Mouse (Mus musculus) forelimb bud, embryonic 11.5 days (tissue): ENCODE results near the gene Ccdc134.

Experiments used
- DNase-seq: peaks from one replicate; pipeline ENCODE4 v3.0.0-alpha.2; 2012; ENCODE audit warnings: low read depth, low spot score

Gene Ccdc134

GRCm38 (mm10) chr15:82170437-82171377 lies 43.0 kb downstream of the Ccdc134 start:
- DNase-seq, result no peak

DNA sequence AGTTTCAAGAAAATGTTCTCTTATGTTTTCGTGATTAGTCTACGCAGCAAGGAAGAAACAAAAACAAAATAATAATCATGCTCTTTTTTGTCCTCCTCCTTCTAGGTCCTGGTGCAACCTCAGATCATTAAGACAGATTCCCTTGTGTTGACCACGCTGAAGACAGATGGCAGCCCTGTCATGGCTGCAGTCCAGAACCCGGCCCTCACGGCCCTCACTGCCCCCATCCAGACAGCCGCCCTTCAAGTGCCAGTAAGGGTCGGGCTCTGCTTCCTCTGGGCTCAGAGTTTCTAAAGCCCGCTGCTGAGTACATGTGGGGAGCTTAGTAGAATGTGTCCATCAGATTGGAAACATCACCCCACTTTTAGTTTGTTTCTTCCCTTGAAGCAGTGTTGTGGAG lies 44.9 kb downstream of the Ccdc134 start:
- no peak for DNase-seq

DNA sequence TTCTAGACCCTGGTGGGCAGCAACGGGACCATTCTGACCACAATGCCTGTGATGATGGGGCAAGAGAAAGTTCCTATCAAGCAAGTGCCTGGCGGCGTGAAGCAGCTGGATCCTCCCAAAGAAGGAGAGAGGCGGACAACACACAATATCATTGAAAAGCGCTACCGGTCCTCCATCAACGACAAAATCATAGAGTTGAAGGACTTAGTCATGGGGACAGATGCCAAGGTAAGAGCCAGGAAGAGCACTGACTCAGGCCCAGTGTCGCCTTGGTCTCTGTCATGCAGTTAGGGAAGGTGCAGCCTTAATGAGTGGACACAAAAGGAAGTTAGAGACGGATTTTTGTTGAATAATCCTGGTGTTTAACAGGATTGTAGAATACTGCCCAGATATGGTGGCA lies 47.4 kb downstream of the Ccdc134 start:
- no peak for DNase-seq

GRCm38 (mm10) chr15:82177743-82178290 lies 50.1 kb downstream of the Ccdc134 start:
- no peak for DNase-seq

DNA sequence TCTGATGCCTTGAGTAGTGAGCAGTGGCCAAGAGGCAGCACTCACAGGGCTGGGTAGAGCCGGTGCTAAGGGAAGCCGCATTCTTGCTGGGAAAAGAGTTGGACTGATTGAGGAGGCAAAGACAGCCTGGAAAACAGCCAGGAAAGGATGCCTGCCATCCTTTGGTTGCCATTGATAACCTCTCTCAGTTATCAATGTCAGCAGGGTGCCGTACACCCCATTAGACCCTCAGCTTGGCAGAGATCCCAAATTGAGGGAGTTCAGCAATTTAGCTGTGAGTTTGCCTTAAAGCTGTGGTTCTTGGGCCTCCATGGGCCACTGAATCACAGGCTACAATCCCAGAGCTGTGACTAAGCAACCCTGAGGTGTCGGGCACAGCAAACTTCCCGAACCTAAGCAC lies 53.4 kb downstream of the Ccdc134 start:
- no peak for DNase-seq

- DNase-seq, result no peak
Measured at GRCm38 (mm10) chr15:82182311-82182710, 54.6 kb downstream of the Ccdc134 start.

GRCm38 (mm10) chr15:82183596-82183995 lies 55.9 kb downstream of the Ccdc134 start:
- no peak for DNase-seq

DNA sequence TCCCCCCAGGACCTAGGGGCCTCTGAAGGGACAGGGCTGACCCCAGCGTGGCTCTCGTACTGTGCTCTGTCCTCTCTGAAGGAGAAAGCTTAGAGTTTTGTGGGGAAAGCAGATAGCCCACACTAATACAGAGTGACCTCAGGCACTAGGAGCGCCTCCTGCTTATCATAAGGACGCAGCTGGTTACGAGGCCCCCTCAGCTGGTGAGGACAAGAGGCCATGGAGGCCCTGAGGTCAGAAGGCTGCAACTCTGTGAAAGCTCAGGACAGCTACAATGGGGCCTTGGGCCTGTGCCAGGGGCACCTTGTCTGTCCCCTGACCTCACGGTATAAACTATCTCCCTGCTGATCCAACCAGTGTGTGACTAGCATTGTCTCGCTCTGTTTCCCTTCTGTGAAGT lies 56.5 kb downstream of the Ccdc134 start:
- DNase-seq, result no peak

GRCm38 (mm10) chr15:82184656-82185055 lies 56.9 kb downstream of the Ccdc134 start:
- no peak for DNase-seq

DNA sequence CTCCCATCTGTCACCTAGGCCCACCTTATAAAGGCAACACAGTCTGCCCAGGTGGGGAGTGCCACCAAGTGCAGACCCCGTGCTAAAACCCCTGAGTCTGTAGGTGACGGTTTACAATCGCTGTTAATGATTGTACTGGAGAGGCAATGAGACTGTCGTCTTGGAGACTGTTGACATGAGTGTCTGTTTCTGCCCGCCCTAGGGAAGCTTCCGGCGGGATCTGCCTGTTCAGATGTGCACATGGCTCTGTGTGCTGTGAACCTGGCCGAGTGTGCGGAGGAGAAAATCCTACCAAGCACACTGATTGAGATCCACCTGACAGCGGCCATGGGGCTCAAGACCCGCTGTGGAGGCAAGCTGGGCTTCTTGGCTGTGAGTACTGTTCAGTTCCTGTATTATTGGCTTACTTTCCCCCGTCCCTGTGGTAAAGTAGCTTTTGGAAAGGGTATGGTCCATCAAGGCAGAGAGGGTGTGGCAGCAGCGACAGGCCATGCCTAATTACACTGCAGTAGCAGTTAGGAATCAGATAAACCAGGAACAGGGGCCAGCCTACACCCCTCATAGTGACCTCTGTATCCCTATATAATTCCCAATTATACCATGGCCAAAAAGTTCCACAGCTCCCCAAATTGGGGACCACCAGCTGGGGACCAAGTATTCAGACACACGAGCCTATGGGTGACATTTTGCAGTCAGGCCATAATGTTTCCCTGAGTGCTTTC lies 57.5 kb downstream of the Ccdc134 start:
- no peak for DNase-seq

GRCm38 (mm10) chr15:82186131-82186530 lies 58.4 kb downstream of the Ccdc134 start:
- no peak for DNase-seq

DNA sequence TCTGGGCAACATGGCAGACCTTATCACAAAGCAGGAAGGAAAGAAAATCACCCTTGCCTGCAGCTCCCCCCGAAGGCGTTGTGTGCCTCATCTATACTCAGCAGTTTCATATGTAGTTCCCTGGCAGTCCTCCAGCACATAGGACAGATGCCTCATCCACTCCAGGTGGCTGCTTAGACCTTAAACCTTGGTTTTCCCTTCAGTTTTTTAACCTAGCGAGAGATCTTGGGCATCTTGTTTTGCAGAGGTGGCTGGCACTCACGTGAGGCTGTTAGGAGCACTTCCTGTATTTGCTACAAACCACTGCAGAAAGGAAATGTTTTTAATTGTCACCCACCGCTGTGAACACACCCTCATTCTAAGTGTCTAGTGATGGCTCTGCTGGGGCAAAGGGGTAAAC lies 59.2 kb downstream of the Ccdc134 start:
- no peak for DNase-seq

DNA sequence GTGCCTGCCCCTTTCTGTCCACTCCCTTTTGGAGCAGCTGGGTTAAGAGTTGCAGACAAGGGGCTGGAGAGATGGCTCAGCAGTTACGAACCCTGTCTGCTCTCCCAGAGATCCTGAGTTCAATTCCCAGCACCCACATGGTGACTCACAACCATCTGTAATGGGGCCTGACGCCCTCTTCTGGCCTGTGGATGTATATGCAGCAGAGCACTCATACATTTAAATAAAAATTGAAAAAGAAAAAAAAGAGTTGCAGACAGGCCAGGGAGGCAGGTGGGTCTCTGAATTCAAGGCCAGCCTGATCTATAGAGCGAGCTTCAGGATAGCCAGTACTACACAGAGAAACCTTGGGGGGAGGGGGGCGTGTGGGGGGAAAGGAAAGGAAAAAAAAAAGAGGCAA lies 59.7 kb downstream of the Ccdc134 start:
- no peak for DNase-seq

- no peak for DNase-seq
Measured at GRCm38 (mm10) chr15:82187924-82188323, 60.2 kb downstream of the Ccdc134 start.

DNA sequence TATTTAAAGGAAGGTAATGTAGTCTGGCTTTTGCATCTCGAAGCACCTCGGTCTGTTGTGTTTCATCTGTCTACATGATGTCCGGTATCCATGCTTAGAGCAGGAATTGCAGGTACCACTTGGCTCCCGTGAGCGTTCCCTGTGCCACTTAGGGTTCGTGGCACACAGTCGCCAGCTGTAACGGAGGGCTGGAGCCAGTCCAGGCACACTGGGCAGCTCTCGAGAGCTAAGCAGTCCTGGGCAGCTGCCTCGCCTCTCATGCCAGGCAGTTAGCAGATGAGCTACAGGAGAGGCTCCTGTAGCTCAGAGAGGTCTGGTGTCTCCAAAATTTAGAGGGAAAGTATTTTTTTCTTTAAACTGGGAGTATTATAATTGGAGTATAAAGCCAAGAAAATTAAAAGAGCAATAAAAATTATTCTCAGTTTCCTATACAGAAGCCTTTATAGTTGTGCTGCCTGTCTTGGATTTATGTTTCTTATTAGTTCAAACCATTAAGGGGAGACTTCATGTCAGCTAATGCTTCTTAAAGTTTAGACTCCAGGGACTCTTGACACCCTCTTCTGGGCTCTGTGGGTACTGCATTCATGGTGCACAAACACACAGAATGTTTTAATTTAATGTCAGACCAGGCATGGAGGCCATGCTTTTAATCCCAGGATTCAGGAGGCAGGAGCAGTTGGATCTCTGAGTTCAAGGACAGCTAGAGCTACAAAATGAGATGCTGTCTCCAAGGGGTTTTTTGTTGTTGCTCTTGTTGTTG lies 60.9 kb downstream of the Ccdc134 start:
- peak; percentile 48 for DNase-seq
